Mouse (Mus musculus): ENCODE data around the gene Arpc2. TPM values are rescaled to one million over a fixed set of nuclear protein-coding genes. Genes with fewer than 3 reads are reported as not detected.

Gene Arpc2
- total RNA-seq (2017) = 345 and 397 TPM in 2 replicates

- peak; percentile 38 to 74; a peak in 3 of 4 replicates for ATAC-seq (replicated peaks in 1 of 2; ENCODE audit: insufficient read depth in 1 of 2, low FRiP score in 2 of 2, low TSS enrichment in 1 of 2, low read depth in 1 of 2, poor library complexity in 2 of 2, severe bottlenecking in 2 of 2)
Observed at GRCm38 (mm10) chr1:74235938-74236589, at the start of gene Arpc2. Arpc2 (plus strand) TSS chr1:74236084.

GRCm38 (mm10) chr1:74190471-74190870, 45.4 kb upstream of the Arpc2 start:
- no peak for ATAC-seq (replicated peaks in 1 of 2; ENCODE audit: insufficient read depth in 1 of 2, low FRiP score in 2 of 2, low TSS enrichment in 1 of 2, low read depth in 1 of 2, poor library complexity in 2 of 2, severe bottlenecking in 2 of 2)

GRCm38 (mm10) chr1:74192711-74193110, 43.2 kb upstream of the Arpc2 start:
- ATAC-seq (replicated peaks in 1 of 2; ENCODE audit: insufficient read depth in 1 of 2, low FRiP score in 2 of 2, low TSS enrichment in 1 of 2, low read depth in 1 of 2, poor library complexity in 2 of 2, severe bottlenecking in 2 of 2) = no peak

GRCm38 (mm10) chr1:74194445-74194844, 41.4 kb upstream of the Arpc2 start, which contains the start of gene Cxcr1:
Cxcr1 (minus strand) TSS chr1:74194631.
- ATAC-seq (replicated peaks in 1 of 2; ENCODE audit: insufficient read depth in 1 of 2, low FRiP score in 2 of 2, low TSS enrichment in 1 of 2, low read depth in 1 of 2, poor library complexity in 2 of 2, severe bottlenecking in 2 of 2) = 0 out of 4 replicates have a peak, but pooled peaks of 1 of the 2 experiments have one; percentile 3

- peak; percentile 81 to 82 for ATAC-seq (replicated peaks in 1 of 2; ENCODE audit: insufficient read depth in 1 of 2, low FRiP score in 2 of 2, low TSS enrichment in 1 of 2, low read depth in 1 of 2, poor library complexity in 2 of 2, severe bottlenecking in 2 of 2)
Observed at GRCm38 (mm10) chr1:74195961-74196360, 39.9 kb upstream of the Arpc2 start.

- no peak for ATAC-seq (replicated peaks in 1 of 2; ENCODE audit: insufficient read depth in 1 of 2, low FRiP score in 2 of 2, low TSS enrichment in 1 of 2, low read depth in 1 of 2, poor library complexity in 2 of 2, severe bottlenecking in 2 of 2)
Observed at GRCm38 (mm10) chr1:74196621-74197419, 39.1 kb upstream of the Arpc2 start.

- no peak for ATAC-seq (replicated peaks in 1 of 2; ENCODE audit: insufficient read depth in 1 of 2, low FRiP score in 2 of 2, low TSS enrichment in 1 of 2, low read depth in 1 of 2, poor library complexity in 2 of 2, severe bottlenecking in 2 of 2)
Observed at GRCm38 (mm10) chr1:74197726-74198470, 38.0 kb upstream of the Arpc2 start.

- no peak for ATAC-seq (replicated peaks in 1 of 2; ENCODE audit: insufficient read depth in 1 of 2, low FRiP score in 2 of 2, low TSS enrichment in 1 of 2, low read depth in 1 of 2, poor library complexity in 2 of 2, severe bottlenecking in 2 of 2)
Observed at GRCm38 (mm10) chr1:74199046-74199445, 36.8 kb upstream of the Arpc2 start.

GRCm38 (mm10) chr1:74201048-74201844, 34.6 kb upstream of the Arpc2 start:
- no peak for ATAC-seq (replicated peaks in 1 of 2; ENCODE audit: insufficient read depth in 1 of 2, low FRiP score in 2 of 2, low TSS enrichment in 1 of 2, low read depth in 1 of 2, poor library complexity in 2 of 2, severe bottlenecking in 2 of 2)

GRCm38 (mm10) chr1:74203457-74203856, 32.4 kb upstream of the Arpc2 start:
- no peak for ATAC-seq (replicated peaks in 1 of 2; ENCODE audit: insufficient read depth in 1 of 2, low FRiP score in 2 of 2, low TSS enrichment in 1 of 2, low read depth in 1 of 2, poor library complexity in 2 of 2, severe bottlenecking in 2 of 2)

- peak; percentile 27 to 61; a peak in 2 of 4 replicates for ATAC-seq (replicated peaks in 1 of 2; ENCODE audit: insufficient read depth in 1 of 2, low FRiP score in 2 of 2, low TSS enrichment in 1 of 2, low read depth in 1 of 2, poor library complexity in 2 of 2, severe bottlenecking in 2 of 2)
Observed at GRCm38 (mm10) chr1:74205881-74206280, 30.0 kb upstream of the Arpc2 start.

GRCm38 (mm10) chr1:74206642-74207041, 29.2 kb upstream of the Arpc2 start:
- no peak for ATAC-seq (replicated peaks in 1 of 2; ENCODE audit: insufficient read depth in 1 of 2, low FRiP score in 2 of 2, low TSS enrichment in 1 of 2, low read depth in 1 of 2, poor library complexity in 2 of 2, severe bottlenecking in 2 of 2)

GRCm38 (mm10) chr1:74207906-74208305, 28.0 kb upstream of the Arpc2 start:
- no peak for ATAC-seq (replicated peaks in 1 of 2; ENCODE audit: insufficient read depth in 1 of 2, low FRiP score in 2 of 2, low TSS enrichment in 1 of 2, low read depth in 1 of 2, poor library complexity in 2 of 2, severe bottlenecking in 2 of 2)

- no peak for ATAC-seq (replicated peaks in 1 of 2; ENCODE audit: insufficient read depth in 1 of 2, low FRiP score in 2 of 2, low TSS enrichment in 1 of 2, low read depth in 1 of 2, poor library complexity in 2 of 2, severe bottlenecking in 2 of 2)
Observed at GRCm38 (mm10) chr1:74208941-74209340, 26.9 kb upstream of the Arpc2 start.

GRCm38 (mm10) chr1:74219922-74220321, 16.0 kb upstream of the Arpc2 start:
- ATAC-seq (replicated peaks in 1 of 2; ENCODE audit: insufficient read depth in 1 of 2, low FRiP score in 2 of 2, low TSS enrichment in 1 of 2, low read depth in 1 of 2, poor library complexity in 2 of 2, severe bottlenecking in 2 of 2) = no peak

- ATAC-seq (replicated peaks in 1 of 2; ENCODE audit: insufficient read depth in 1 of 2, low FRiP score in 2 of 2, low TSS enrichment in 1 of 2, low read depth in 1 of 2, poor library complexity in 2 of 2, severe bottlenecking in 2 of 2) = peak; percentile 99 to 100
Observed at GRCm38 (mm10) chr1:74227317-74227716, 8.6 kb upstream of the Arpc2 start.

GRCm38 (mm10) chr1:74229942-74230341, 5.9 kb upstream of the Arpc2 start:
- no peak for ATAC-seq (replicated peaks in 1 of 2; ENCODE audit: insufficient read depth in 1 of 2, low FRiP score in 2 of 2, low TSS enrichment in 1 of 2, low read depth in 1 of 2, poor library complexity in 2 of 2, severe bottlenecking in 2 of 2)
